Mouse (Mus musculus): ENCODE data around the gene B4gat1.

The B4gat1 gene

DNA sequence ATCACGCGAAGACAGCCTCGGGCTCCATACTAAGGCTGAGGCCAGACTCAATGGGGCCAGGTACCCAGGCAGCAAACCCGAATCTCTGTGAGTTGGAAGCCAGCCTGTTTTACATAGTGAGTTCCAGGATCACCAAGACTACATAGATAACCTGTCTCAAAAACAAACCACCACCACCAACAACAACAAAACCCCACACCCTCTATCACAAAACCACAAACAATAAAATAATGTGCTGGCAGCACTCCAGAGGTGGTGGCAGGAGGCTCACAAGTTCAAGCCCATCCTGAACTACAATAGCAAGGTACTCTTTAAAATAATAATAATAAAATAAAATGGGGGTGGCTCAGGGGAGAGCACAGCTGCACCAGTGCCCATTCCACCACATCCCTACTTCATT lies 2.0 kb upstream of the B4gat1 start:
- no peak for DNase-seq

DNA sequence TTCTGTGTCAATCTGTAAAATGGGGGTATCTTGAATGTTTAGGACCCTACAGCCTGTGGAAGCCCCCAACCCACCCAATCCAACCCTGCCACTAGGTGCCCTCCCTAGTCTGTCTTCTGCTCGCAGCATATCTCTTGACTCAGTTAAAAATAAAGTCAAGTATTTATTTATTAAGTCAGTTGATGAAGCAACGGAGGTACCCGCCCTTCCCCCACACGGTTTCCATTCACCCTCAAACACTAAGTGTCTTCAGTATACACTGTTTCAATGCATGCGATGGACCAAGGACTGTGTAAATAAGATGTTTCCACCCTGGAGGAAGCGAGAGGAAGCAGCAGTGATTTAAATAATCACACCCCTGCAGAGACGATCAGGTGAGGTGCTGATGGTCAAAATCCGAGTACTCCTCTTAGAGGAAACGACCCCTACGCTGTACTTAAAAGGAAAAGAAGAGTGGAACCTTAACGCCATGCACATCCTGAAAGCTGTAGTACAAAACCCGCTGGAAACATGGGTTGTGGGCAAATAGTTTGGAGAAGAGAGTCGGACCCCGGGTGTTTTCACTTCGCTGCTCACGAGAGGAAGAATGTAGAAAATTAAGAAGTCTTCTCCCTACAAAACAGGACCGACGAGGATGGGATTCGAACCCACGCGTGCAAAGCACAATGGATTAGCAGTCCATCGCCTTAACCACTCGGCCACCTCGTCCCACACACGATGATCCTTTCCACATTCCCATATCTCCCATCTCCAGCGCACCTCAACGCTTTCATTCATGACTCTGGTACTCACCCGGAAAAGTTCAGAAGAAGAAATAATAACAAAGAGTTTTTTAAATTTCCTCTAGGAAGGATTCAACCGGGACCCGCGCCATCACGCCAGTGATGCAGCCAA lies 701 bp upstream of the B4gat1 start:
- peak; percentile 81 for DNase-seq

DNA sequence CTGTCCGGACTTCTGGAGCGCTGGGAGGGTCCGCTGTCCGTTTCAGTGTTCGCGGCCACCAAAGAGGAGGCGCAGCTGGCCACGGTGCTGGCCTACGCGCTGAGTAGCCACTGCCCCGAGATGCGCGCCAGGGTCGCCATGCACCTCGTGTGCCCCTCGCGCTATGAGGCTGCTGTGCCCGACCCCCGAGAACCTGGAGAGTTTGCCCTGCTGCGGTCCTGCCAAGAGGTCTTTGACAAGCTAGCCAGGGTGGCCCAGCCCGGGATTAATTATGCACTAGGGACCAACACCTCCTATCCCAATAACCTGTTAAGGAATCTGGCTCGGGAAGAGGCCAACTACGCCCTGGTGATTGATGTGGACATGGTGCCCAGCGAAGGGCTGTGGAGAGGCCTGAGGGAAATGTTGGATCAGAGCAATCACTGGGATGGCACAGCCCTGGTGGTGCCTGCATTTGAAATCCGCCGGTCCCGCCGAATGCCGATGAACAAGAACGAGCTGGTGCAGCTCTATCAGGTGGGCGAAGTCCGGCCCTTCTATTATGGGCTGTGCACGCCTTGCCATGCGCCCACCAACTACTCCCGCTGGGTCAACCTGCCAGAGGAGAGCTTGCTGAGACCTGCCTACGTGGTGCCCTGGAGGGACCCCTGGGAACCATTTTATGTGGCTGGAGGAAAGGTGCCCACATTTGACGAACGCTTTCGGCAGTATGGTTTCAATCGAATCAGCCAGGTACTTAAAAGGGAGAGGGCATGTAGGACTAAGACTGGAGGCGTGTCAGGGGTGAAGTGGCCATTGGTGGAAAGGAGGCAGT lies 882 bp downstream of the B4gat1 start:
- no peak for DNase-seq

DNA sequence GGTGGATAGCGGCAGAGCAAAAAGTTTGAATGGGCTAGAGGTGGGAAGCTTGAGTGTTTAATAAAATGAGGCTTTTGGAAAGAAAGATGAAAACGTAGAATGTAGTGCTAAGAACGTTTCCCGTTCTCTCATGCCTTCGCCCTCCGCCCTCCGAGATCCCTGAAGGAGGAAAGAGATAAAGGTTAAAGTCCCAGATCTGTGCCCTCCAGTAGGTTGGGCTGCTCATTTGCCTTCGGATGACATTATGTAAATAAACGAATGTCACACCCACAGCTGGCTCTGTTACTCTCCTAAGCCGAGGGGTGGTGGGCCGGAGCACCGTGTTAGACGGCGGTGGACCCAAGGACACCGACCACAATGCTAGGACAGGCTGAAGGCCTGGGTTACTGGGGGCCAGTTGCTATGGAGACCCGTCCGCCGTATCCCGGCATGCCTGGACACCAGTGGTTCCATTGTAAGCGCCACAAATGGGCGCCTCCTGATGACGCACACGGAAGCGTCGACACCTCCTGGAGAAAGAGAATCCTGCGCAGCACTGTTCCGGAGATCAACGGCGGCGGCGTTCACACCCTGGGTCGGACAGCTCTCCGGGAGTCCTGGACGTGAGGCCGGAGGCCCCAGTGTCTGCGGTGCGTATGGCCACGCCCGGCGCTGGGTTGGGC lies 2.4 kb downstream of the B4gat1 start, which contains the start of gene Brms1:
Gene Brms1 (plus strand): TSS at position 493 of the 662 bp plus-strand sequence.
- DNase-seq = peak; percentile 90

DNA sequence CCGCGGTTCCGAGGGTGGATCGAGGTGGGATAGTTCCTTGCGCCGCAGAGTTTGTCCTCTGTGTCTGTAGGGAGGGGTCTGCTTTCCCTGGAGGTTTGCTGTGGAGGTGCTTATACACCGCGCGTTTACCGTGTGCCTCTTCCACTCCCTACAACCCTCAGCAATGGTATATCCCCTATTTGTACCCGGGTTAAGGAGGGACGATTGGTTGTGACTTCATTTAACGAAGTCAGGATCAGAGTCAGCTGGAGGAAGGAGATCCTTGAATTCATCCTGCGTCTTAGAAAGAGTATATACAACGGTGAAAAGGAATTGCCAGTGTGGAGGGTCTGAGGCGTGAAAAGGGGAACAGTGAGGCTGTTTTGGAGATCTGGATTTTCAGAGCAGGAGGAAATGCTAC lies 3.0 kb downstream of the B4gat1 start:
- no peak for DNase-seq

DNA sequence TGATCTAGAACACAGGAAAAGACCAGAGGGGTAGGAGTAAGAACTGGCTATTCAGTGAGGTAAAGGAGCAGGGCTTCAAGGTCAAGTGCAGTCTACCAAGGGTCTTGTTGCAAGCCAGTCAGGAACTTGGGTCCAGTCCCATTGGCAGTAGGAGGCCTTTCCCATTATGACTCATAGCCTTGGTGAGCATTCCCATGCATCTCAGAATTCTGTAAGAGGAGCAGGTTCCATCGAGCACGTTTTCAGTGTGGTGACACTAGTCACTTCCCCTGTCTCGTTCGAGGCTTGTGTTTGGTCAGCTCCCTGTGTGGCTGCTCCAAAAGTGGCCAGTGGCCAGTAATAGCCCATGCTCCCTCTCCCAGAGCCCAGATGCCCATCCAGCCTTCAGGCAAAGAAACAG lies 6.9 kb downstream of the B4gat1 start:
- DNase-seq = no peak

DNA sequence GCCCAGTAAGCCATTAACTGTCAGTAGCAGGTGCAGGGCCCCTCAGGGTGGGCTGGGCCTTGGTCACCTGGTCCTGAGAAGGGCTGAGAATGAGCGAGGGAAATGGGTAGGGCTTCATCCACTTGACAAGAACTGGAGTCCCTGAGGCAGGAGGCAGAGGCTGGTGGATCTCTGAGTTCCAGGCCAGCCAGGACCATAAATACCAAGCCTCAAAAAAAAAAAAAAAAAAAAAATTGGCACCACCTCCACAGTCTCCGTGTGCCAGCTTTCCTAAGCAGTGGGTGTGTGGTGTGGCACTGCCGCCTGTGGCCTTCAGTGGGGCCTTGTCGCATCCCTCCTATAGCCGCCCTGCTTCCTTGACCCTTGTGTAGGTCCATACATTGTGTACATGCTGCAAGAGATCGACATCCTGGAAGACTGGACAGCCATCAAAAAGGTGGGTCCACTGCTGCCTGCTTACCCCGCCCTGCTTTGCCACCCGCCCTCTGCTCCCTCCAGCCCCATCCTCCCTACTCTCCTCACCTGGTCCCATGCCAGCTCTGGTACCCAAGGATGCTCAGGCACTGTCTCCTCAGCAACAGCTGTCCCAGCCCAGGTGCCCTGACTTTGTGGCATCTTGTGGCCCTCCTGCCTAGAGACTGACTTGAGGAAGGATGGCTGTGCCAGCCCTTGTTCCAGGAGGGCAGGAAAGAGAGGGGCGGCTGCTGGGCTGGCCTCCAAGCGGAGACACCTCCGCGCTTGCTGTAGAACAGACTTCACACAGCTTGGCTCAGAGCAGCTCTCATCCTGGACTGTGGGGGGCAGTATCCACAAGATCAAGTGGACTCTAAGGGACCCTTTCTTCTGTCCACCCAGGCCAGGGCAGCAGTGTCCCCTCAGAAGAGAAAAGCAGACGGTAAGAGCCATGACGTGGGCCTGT lies 9.8 kb downstream of the B4gat1 start:
- no peak for DNase-seq

DNA sequence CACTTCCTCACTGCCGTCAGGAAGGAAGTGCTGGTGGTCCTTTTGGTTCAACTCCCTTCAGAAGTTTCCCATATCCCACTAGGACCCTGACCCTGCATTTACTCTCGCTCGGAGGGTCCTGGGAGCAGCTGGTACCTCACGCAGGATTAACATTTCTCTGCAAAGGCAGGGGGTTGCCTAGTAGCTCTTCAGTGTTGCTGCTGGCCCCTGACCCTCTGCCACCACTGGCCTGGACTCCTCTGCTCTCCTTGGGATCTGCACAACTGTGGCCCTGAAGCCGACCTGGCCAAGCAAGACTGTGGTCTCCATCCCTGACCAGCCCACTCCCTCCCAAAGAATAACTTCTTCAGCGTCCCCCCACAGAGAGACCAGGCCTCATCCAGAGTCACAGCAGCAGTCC lies 10.7 kb downstream of the B4gat1 start:
- DNase-seq = no peak

DNA sequence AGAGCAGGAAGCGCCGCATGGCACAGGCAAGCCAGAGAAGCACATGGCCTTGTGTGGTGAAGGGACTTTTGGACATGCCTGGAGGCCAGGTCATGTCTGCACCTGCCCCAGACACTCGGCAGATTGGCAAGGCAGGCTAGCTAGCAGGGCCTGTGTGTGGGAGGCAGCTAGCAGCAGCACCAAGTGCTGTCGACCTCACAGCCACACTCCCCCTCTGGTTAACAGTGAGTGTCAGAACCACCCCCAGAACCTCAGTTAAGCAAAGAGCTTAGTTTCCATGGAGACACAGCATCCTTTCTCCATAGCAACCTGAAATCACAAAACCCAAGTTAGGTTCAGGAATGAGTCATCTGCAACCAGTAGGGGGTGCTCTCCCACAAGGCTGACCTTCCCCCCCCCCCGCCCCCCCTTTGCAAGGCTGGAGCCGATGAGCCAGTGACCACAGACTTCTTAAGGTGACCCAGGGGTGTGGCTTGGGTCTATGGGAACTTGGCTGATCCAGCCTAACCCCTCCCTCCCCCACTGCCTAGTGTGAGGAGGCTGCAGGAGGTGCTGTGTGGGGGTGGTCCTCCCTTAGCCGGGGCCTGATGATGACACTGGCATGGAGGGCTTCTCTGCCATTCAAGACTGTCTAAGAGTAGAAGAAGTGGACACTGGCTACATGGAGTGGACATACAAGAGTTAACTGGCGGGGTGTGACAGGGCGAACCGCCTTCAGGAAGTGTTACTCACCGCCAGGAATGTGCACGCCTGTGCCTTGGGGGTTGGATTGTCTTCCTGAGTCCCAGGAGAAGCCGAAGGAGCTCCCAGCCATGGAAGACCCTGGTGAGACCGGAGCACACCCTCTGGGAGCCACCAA lies 11.7 kb downstream of the B4gat1 start, which contains the start of gene Rin1:
Gene Rin1 (plus strand): TSS at position 435 of the 859 bp plus-strand sequence.
- DNase-seq = no peak

DNA sequence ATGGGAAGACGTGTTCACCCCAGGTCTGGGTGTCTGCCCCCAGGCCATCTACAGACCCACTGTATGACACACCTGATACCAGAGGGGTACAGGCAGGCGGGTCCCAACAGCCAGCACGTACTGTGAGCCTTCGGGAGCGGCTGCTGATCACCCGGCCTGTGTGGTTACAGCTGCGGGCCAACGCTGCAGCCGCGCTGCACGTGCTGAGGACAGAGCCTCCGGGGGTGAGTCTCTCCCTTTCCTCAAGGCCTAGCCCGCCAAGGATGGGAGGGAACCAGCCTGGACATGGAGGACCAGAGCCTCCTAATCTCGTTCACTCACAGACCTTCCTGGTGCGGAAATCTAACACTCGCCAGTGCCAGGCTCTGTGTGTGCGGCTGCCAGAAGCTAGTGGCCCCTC lies 12.4 kb downstream of the B4gat1 start:
- DNase-seq = no peak

DNA sequence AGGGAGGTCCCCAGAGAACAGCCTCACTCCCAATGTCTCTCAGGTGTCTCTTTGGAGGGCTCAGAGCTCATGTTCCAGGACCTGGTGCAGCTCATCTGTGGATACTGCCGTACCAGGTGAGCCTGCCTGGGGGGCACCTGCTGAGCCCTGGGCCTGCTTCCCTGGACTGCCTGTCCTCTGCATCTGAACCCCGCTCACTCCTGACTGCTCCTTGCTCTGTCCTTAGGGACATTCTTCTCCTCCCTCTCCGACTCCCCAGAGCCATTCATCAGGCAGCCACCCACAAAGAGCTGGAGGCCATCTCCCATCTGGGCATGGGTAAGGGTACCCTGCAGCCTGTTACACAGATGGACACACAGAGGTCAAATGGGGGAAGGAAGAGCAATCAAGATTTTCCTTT lies 12.9 kb downstream of the B4gat1 start:
- DNase-seq = no peak

DNA sequence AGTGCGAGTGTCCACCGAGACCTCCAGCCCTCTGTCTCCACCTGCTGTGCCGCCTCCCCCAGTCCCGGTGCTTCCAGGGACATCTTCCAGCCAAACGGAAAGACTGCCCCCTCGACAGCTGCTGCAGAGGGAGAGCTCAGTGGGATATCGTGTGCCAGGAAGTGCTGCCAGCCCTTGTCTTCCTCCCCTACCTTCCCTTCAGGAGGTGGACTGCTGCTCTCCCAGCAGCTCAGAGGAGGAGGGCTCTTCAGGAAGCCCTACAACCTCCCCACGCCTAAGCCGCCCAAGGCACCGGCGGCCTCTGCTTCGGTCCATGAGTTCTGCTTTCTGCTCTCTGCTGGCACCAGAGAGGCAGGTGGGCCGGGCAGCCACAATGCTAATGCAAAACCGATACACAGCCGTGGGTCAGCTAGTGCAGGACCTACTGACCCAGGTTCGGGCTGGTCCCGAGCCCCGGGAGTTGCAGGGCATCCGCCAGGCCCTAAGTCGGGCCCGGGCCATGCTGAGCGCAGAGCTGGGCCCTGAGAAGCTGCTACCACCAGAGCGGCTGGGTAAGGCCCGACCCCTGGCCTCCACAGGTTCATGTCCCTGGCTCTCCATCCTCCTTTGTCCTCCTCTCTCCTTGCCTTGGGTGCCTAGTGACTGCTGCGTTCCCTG lies 13.7 kb downstream of the B4gat1 start:
- DNase-seq = no peak

DNA sequence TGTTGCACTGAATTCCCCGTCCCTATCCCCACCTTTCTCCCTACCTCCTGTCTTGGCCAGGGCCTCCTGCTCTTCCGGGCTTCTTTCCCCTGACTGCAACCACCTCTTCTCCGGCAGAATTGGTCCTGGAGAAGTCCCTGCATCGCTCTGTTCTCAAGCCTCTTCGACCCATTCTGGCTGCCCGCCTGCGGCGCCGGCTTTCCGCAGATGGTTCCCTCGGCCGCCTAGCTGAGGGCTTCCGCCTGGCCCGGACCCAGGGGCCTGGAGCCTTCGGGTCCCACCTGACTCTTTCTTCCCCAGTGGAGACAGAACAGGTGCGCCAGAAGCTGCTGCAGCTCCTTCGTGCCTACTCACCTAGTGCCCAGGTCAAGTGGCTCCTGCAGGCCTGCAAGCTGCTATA lies 14.2 kb downstream of the B4gat1 start:
- no peak for DNase-seq

DNA sequence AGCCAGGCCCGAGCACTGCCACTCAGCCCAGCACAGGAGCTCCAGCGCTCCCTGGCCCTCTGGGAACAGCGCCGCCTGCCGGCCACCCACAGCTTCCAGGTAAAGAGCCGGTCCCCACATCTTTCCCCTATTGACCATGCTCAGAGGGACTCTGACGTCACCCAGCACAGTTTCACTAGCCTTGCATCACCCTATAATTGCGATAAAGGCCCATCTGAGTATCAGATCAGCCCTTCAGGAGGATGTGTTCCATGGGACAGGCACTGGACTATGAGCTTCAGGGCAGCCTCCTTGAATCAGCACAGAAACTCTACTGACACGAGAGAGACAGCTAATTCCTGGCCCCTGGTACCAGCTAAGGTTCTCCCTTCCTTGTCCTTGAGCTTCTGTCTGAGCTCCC lies 15.3 kb downstream of the B4gat1 start:
- peak; percentile 68 for DNase-seq

DNA sequence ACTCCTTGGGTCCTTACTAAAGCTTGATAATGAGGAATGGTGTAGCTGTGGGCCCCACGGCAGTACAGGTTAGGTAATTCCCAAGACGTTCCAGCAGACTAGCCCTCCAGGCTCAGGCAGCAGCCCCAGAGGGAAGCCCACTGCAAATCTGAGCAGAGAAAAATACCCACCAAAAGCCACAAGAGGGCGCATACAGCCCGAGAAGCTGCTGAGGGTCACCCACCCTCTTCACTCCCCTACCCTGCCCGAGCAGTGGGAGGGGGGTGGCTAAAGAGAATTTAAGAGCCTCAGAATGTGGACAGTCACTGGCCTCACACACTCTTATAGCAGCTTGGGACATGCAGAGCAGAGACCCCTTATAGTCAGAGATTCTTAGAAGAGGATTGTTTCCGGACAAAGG lies 17.6 kb downstream of the B4gat1 start:
- DNase-seq = peak; percentile 61

DNA sequence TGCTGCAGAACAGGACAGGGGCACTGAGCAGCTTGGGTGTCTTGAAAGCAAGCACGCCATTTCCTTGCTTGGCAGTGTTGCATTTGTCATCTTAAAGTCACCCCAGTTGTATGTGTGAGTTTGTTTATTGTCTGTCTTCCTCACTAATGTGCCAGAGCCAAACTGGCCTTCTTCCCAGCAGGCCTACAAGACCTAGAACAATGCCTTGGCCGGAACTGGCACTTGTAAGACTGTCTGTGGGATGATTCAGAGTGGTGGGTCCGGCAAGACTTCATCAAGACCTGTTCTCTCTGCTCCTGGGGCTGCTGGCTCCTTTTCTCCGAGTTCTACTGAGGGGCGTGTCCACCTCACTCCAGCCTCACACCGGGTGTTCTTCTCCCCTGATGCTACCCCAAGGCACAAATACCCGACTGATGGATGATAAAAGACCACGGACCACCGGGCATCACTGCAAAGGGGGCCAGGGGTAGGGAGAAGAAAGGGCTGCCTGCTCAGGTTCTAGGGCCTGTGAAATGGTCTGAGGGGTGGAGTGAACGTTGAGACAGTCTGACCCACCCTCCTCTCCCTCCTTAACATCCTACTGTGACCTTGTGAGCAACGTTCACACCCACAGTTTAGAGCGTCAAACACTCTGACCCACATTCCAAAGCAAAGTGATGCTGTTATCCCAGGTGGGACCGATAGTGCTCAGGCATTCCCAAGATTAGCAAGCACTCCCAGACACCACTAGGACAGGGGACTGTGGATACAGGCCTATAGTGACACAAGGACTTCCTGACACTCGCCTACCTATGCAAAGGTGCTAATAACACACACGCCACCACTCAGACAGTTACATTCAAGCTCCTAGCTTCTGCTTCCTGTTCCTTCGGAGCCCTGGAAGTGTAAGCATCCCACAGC lies 19.5 kb downstream of the B4gat1 start:
- DNase-seq = peak; percentile 63

DNA sequence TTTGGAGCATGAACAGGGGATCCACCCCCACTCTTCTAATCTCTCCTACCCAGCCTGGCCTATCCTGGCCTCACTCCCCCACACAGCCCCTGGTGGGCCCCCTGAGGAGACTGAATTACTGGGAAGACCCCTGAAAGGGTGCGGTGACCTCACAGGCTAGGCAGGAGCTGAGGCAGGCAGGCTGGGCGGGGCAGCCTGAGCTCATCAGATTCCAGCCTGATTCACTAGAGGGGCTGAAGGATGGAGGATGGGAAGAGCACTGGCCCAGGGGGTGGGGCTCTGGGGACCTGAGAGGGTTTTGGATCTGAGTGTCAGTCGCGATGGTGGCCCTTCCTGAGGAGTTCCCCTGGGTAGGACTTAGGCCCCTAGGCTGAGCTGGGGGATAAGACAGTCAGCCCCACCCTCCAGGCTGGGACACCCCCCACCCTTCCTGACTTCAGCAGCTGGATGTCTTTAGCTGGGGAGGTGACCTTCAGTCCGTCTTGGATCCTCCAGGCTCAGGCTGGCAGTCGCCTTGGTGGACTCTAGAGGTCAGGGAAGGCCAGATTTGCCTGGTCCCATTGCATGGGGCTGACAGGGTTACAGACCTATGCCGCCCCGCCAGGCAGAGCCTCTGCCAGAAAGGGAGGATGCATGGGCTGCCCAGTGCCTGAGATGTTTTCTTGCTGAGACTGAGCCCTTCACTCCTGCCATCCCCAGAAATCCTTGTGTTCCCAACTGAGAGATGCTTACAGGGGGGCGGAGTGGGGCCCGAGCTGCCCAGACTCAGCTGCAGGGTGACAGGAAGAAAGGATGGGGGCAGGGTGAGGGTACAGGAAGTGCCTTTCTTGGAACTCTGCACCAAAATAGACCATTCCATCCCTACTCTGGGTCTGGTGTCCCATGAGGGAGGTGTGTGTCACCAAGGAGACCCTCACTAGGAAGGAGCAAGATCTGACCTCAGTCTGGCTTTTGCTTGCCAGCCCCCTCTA lies 20.5 kb downstream of the B4gat1 start:
- DNase-seq = no peak

All from lung, postnatal 14 days (tissue).